Mouse (Mus musculus) kidney, postnatal 14 days (tissue): Measurements from ENCODE around the gene Mmp17.

ENCODE experiments used
- DNase-seq: peaks from one replicate; pipeline ENCODE4 v3.0.0; 2022; ENCODE audit warnings: mixed read lengths

Mmp17 gene

GRCm38 (mm10) chr5:129583761-129584582 is at the start of gene Mmp17:
TSS of gene Mmp17 (plus strand) at chr5:129584169.
- DNase-seq: peak; percentile 92

- peak; percentile 49 for DNase-seq
Observed at GRCm38 (mm10) chr5:129534500-129534899, 49.5 kb upstream of the Mmp17 start.

GRCm38 (mm10) chr5:129535021-129535420 is 48.9 kb upstream of the Mmp17 start:
- DNase-seq: peak; percentile 42

GRCm38 (mm10) chr5:129535431-129535830 is 48.5 kb upstream of the Mmp17 start:
- DNase-seq: no peak

- DNase-seq: no peak
Observed at GRCm38 (mm10) chr5:129538826-129539225, 45.1 kb upstream of the Mmp17 start.

GRCm38 (mm10) chr5:129542236-129542635 is 41.7 kb upstream of the Mmp17 start:
- no peak for DNase-seq

GRCm38 (mm10) chr5:129545787-129546186 is 38.2 kb upstream of the Mmp17 start:
- peak; percentile 49 for DNase-seq

- peak; percentile 21 for DNase-seq
Observed at GRCm38 (mm10) chr5:129549716-129550115, 34.3 kb upstream of the Mmp17 start.

- DNase-seq: no peak
Observed at GRCm38 (mm10) chr5:129550790-129551189, 33.2 kb upstream of the Mmp17 start.

- DNase-seq: peak; percentile 23
Observed at GRCm38 (mm10) chr5:129551991-129552390, 32.0 kb upstream of the Mmp17 start.

- no peak for DNase-seq
Observed at GRCm38 (mm10) chr5:129553642-129554041, 30.3 kb upstream of the Mmp17 start.

- no peak for DNase-seq
Observed at GRCm38 (mm10) chr5:129558591-129558990, 25.4 kb upstream of the Mmp17 start.

GRCm38 (mm10) chr5:129559283-129559682 is 24.7 kb upstream of the Mmp17 start:
- no peak for DNase-seq

GRCm38 (mm10) chr5:129562342-129562741 is 21.6 kb upstream of the Mmp17 start:
- no peak for DNase-seq

- DNase-seq: no peak
Observed at GRCm38 (mm10) chr5:129568596-129568995, 15.4 kb upstream of the Mmp17 start.

GRCm38 (mm10) chr5:129578201-129578600 is 5.8 kb upstream of the Mmp17 start:
- peak; percentile 75 for DNase-seq

GRCm38 (mm10) chr5:129580046-129580445 is 3.9 kb upstream of the Mmp17 start:
- no peak for DNase-seq

GRCm38 (mm10) chr5:129580572-129580971 is 3.4 kb upstream of the Mmp17 start:
- DNase-seq: no peak

- no peak for DNase-seq
Observed at GRCm38 (mm10) chr5:129581015-129581414, 3.0 kb upstream of the Mmp17 start.

- DNase-seq: no peak
Observed at GRCm38 (mm10) chr5:129583331-129583730, 638 bp upstream of the Mmp17 start.

GRCm38 (mm10) chr5:129584583-129585541 is 893 bp downstream of the Mmp17 start:
- DNase-seq: peak; percentile 41

GRCm38 (mm10) chr5:129586016-129586415 is 2.0 kb downstream of the Mmp17 start:
- peak; percentile 83 for DNase-seq

- no peak for DNase-seq
Observed at GRCm38 (mm10) chr5:129586471-129586870, 2.5 kb downstream of the Mmp17 start.

GRCm38 (mm10) chr5:129590915-129591314 is 6.9 kb downstream of the Mmp17 start:
- DNase-seq: no peak
